Comparison of ENCODE assay signal across 9 mouse cellular contexts in genomic region chr5:123067395-123067995, GRCm38 (mm10). TPM values are rescaled to one million over a fixed set of nuclear protein-coding genes. Genes with fewer than 3 reads are reported as not detected.
DNase-seq lines count a peak whose midpoint lies in the region; ATAC-seq and TF ChIP-seq lines count a peak whose summit lies in the region.
"Had no signal": no experiment of that assay in that cellular context is flagged by ENCODE, and none has a peak within 500 bp of the region (broad histone marks: within the 10 kb centered on the region; RNA-seq: fewer than 3 reads in every experiment).

No protein-coding gene starts in this region.

- peak; percentile 72 for TF ChIP-seq CTCF in layer of hippocampus, adult 2 months (conservative IDR thresholded peaks at IDR 0.05)
- TF ChIP-seq CTCF in brain, embryonic 14.5 days (IDR thresholded peaks at IDR 0.05; ENCODE audit: borderline replicate concordance, extremely low read depth, insufficient read depth, insufficient read length) = peak; percentile 18; the same call in 1 of the 2 replicates

- DNase-seq in layer of hippocampus, adult 2 months (ENCODE audit: low spot score in 2 of 2) = no peak
- DNase-seq in layer of hippocampus, adult 11-12 months (ENCODE audit: low spot score) = no peak
- peak; percentile 54 for DNase-seq in brain, embryonic 14.5 days (ENCODE audit: low read depth)
- DNase-seq in left cerebral cortex, adult 18-20 months (ENCODE audit: low spot score in 2 of 2) = no peak
- no peak for DNase-seq in left cerebral cortex, adult 8-10 months (ENCODE audit: low spot score in 2 of 2)
- no peak for DNase-seq in layer of hippocampus, postnatal 36 days

- ATAC-seq in hematopoietic stem cell, adult 5-6 weeks (replicated peaks in 1 of 2; ENCODE audit: insufficient read depth in 1 of 2, low FRiP score in 2 of 2, low TSS enrichment in 1 of 2, low read depth in 1 of 2, poor library complexity in 2 of 2, severe bottlenecking in 2 of 2) = peak; percentile 62 to 82
- peak; percentile 93 for ATAC-seq in megakaryocyte-erythroid progenitor cell, adult 5-6 weeks (replicated peaks; ENCODE audit: low FRiP score, low TSS enrichment, poor library complexity, severe bottlenecking)

- no peak overlapping the region for H3K4me3 ChIP-seq in layer of hippocampus, adult 2 months

- H3K27ac ChIP-seq in layer of hippocampus, adult 2 months = no peak overlapping the region

- no peak for TF ChIP-seq POLR2A in brain, embryonic 14.5 days (IDR thresholded peaks at IDR 0.05; ENCODE audit: borderline replicate concordance, extremely low read depth, insufficient read depth, insufficient read length, poor library complexity, severe bottlenecking)

RNA-seq across cellular contexts. Expression of gene Tmem120b, which starts 0.7 kb away (rescaled TPM):
- total RNA-seq in layer of hippocampus, adult 2 months (2021) = 10 to 100 TPM; 17.8 to 19.6 TPM
- polyA plus RNA-seq in brain, embryonic 14.5 days (2012; rRNA removed) = 13.9 and 16.0 TPM in 2 replicates
- 0.56 and 2.7 TPM in 2 replicates for total RNA-seq in hematopoietic stem cell, adult 5-6 weeks (2017)
- 22.0 and 24.8 TPM in 2 replicates for total RNA-seq in megakaryocyte-erythroid progenitor cell, adult 5-6 weeks (2014; fragmentation: Nextera tagmentation)
- 4.0 and 12.6 TPM in 2 replicates for total RNA-seq in megakaryocyte-erythroid progenitor cell, adult 5-6 weeks (2017)
- total RNA-seq in left cerebral cortex, adult 18-20 months (2021) = 10 to 100 TPM; 13.2 to 13.8 TPM
- total RNA-seq in left cerebral cortex, adult 8-10 months (2022) = 10 to 100 TPM; 13.8 to 16.4 (median 16.0) TPM
- total RNA-seq in layer of hippocampus, postnatal 36 days (2021) = 10 to 100 TPM; 16.3 to 19.9 TPM

RNA-seq across cellular contexts. Expression of gene Morn3, which starts 20.7 kb away (rescaled TPM):
- not detected for total RNA-seq in layer of hippocampus, adult 2 months (2021)
- polyA plus RNA-seq in brain, embryonic 14.5 days (2012; rRNA removed) = 0.16 and 0.59 TPM in 2 replicates
- 0.25 TPM in 1 of 2 replicates, not detected in the other for total RNA-seq in hematopoietic stem cell, adult 5-6 weeks (2017)
- total RNA-seq in megakaryocyte-erythroid progenitor cell, adult 5-6 weeks (2014; fragmentation: Nextera tagmentation) = not detected in 2 replicates
- not detected in 2 replicates for total RNA-seq in megakaryocyte-erythroid progenitor cell, adult 5-6 weeks (2017)
- total RNA-seq in left cerebral cortex, adult 18-20 months (2021) = under 1 TPM in 1 of 2 experiments, not detected in 1; 0.40 TPM
- not detected for total RNA-seq in left cerebral cortex, adult 8-10 months (2022)
- not detected for total RNA-seq in layer of hippocampus, postnatal 36 days (2021)
- polyA plus RNA-seq: small intestine, adult 2 months had no signal

RNA-seq across cellular contexts. Expression of gene Orai1, which starts 52.6 kb away (rescaled TPM):
- 10 to 100 TPM; 11.0 to 13.5 TPM for total RNA-seq in layer of hippocampus, adult 2 months (2021)
- polyA plus RNA-seq in brain, embryonic 14.5 days (2012; rRNA removed) = 21.2 and 23.6 TPM in 2 replicates
- total RNA-seq in hematopoietic stem cell, adult 5-6 weeks (2017) = 16.8 and 18.2 TPM in 2 replicates
- total RNA-seq in megakaryocyte-erythroid progenitor cell, adult 5-6 weeks (2014; fragmentation: Nextera tagmentation) = 6.0 and 7.7 TPM in 2 replicates
- 3.9 and 4.9 TPM in 2 replicates for total RNA-seq in megakaryocyte-erythroid progenitor cell, adult 5-6 weeks (2017)
- 1 to 10 TPM; 8.8 to 10.0 TPM for total RNA-seq in left cerebral cortex, adult 18-20 months (2021)
- total RNA-seq in left cerebral cortex, adult 8-10 months (2022) = 10 to 100 TPM in 2 of 4 experiments, 1 to 10 TPM in 2; 6.1 to 11.8 (median 9.2) TPM
- total RNA-seq in layer of hippocampus, postnatal 36 days (2021) = 10 to 100 TPM; 11.7 TPM
